Mouse (Mus musculus): Measurements from ENCODE around the gene Dlx3.

The Dlx3 gene

GRCm38 (mm10) chr11:95088286-95088685 lies 31.6 kb upstream of the Dlx3 start:
- DNase-seq (ENCODE audit: low spot score in 2 of 2), result no peak

GRCm38 (mm10) chr11:95088857-95089779 lies 30.8 kb upstream of the Dlx3 start:
- no peak for DNase-seq (ENCODE audit: low spot score in 2 of 2)

- no peak for DNase-seq (ENCODE audit: low spot score in 2 of 2)
Observed at GRCm38 (mm10) chr11:95093077-95093476, 26.8 kb upstream of the Dlx3 start.

DNA sequence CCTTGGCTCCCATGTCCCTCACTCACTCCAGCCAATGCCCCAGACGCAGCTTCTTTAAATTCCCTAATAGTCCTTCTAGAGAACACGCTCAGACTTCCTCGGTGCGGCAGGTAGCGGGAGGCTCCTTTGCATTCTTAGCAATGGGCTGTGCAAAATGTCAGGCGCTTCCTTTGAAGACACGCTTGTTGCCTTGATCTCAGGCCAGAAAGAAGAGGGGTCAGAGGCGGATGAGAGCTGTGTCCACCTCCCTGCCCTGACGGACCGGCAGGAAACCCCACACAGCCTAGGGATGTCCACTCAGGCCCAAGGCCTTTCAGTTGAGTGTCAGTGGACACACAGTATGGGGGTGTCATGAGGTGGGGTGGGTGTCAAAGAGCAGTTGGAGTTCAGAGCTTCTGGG lies 24.3 kb upstream of the Dlx3 start:
- no peak for DNase-seq (ENCODE audit: low spot score in 2 of 2)

DNA sequence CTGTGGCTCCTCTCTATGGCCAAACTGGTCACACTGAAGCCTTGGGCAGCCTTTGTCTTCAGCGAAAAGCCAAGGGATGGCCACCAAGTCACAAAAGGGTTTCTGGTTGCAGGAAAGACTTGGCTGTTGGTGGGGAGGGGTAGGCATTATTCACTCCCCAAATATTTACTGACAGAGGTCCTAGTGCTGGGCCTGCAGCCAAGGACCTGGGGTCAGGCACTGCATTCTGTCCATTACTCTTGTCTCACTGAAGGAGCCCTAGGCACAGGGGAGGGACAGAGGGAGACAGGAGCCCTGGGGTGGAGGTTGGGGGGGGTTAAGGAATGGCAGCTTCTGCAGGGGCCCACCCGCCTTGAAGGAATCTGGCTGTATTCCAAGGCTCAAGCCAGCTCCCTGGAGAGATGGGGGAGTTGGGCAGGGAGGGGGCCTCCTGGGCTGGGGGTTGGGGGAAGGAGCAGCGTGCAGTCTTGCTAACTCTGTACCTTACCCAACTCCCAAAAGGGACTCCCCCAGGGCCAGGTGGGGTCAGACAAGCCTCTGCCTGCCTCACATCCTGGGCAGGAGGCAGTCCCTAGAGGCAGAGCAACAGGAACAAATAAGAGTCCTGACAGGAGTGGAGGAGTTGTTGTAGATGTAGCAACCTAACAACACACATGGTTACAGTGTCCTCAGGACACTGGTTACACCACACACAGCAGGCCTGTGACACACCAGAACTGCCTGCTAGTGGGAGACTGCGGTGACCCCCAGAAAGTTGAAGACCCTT lies 23.1 kb upstream of the Dlx3 start:
- no peak for DNase-seq (ENCODE audit: low spot score in 2 of 2)

DNA sequence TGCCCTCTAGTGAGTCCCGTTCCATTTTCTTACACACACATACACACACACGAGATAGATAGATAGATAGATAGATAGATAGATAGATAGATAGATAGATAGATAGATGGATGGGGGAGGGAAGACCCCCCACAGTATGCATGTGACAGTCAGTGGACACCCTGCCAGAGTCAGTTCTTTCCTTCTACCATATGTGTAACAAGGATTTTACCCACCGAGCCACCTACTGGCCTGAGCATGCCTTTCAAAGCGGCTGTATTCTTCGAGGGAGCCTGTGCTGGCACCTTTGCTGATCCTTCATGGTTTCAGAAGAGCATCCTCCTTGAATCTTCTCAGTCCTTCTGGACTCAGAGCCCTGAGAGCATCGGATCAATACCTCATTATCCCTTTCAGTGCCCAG lies 22.0 kb upstream of the Dlx3 start:
- DNase-seq (ENCODE audit: low spot score in 2 of 2), result no peak

DNA sequence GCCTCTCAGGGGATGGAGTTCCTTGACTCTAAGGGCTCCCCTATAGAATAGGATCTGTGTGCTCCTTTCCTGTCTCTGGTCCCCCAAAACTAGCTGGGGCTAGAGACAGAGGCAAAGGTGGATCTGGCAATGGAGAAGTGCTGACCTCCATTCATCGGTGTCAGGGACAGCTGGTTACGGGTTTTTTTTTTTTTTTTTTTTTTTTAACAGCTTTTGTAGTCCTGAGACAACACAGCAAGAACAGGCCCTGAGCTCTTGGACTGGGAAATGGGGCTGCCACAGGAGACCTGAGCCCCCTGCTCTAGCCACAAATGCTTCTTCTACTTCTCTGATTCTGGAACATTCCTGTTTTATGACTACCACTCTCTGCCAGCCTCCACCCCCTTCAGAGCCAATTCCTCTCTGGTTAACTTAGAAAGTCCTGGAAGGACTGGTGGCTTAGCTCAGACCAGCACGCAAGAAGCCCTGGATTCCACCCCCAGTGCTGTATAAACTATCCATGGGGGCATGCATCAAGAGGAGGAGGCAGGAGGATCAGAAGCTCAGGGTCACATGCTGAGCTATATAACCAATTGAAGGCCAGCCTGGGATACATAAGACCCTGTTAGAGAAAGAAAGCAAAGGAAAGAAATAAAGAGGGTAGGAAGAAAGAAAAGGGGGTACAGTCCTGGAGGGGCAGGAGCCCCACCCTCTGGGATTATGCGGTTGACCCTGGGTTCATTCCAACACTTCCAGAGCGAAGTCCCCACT lies 21.4 kb upstream of the Dlx3 start:
- no peak for DNase-seq (ENCODE audit: low spot score in 2 of 2)

DNA sequence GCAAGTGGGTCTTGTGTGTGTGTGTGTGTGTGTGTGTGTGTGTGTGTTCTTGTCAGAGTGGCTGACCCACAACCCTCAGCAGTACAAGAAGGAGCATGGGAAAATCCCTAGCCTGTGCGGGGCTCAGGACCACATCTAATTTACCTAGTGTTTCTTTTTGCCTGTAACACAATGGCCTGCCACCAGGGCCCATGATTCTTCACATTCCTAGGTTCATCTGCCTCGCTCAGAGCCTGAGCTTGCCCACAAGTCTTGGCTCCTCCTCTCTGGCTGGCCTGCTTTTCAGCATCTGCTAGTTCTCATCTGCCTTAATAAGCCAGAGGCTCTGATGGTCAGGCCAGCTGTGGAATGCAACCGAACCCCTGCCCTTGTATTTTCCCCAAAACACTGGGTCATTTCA lies 19.5 kb upstream of the Dlx3 start:
- no peak for DNase-seq (ENCODE audit: low spot score in 2 of 2)

- no peak for DNase-seq (ENCODE audit: low spot score in 2 of 2)
Observed at GRCm38 (mm10) chr11:95101071-95101788, 18.7 kb upstream of the Dlx3 start.

DNA sequence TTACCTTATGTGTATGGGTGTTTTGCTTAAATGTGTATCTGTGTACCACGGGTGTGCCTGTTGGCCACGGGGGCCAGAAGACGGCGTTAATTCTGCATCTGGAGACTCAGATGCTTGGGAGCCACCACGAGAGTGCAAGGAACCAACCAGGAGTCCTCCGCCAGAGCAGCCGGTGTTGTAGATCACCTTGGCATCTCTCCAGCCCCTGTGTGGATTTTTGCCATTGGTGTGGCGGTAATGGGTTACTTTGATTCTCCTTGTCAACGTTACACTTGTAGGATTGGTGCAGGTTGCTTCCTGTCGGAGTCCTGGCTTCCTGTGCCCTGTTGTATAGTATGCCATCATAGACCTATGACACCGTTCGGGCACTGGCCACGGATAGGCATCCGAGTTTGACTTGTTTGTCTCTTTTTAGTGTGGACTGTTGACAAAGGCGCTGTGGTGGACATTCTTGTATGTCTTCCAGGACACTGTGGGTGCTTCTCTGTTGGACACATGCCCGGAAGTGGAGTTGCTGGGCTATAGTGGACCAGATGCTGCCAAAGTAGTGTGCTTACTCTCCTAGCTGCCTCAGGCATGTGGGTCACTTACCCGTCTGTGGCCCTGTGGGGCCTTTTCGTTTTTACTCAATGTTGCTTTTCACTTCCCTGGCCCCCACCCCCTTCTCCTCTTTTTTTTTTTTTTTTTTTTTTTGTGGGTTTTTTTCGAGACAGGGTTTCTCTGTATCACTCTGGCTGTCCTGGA lies 17.6 kb upstream of the Dlx3 start:
- no peak for DNase-seq (ENCODE audit: low spot score in 2 of 2)

GRCm38 (mm10) chr11:95104266-95104665 lies 15.7 kb upstream of the Dlx3 start:
- DNase-seq (ENCODE audit: low spot score in 2 of 2), result no peak

GRCm38 (mm10) chr11:95105274-95105874 lies 14.5 kb upstream of the Dlx3 start:
- DNase-seq (ENCODE audit: low spot score in 2 of 2), result no peak

- peak; percentile 32 to 71 for DNase-seq (ENCODE audit: low spot score in 2 of 2)
Observed at GRCm38 (mm10) chr11:95106440-95107236, 13.3 kb upstream of the Dlx3 start.

DNA sequence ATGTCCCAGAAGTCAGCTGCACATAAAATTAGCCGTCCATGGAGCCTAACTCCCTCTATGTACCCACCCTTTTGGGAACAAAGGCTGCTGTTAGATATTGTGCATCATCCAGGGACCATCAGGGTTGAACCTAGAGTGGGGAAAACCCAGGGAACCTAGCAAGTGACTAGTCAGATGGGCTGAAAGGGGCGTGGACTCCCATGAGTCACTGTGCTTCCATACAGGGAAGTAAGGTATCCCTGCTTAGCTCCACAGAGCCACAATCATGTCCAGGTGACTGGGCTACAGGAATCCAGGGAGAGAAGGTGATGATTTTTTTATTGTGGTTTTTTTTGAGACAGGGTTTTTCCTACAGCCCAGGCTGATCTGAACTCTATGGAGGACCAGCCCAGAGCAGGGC lies 10.9 kb upstream of the Dlx3 start:
- no peak for DNase-seq (ENCODE audit: low spot score in 2 of 2)

DNA sequence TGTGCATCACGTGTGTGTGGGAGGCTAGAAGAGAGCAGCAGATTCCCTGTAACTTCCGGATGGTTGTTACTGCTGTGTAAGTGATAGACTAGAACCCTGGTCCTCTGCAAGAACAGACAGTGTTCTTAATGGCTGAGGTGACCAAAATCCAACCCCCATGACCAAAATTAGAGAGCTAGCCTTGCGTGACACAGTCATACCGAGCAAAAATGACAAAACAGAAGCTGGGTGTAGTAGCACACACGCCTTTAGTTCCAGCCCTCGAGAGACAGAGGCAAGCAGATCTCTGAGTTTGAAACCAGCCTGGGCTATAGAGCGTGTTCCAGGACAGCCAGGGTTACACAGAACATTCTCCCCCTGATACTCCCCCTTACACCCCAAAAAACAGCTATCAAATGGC lies 9.8 kb upstream of the Dlx3 start:
- no peak for DNase-seq (ENCODE audit: low spot score in 2 of 2)

GRCm38 (mm10) chr11:95117030-95117429 lies 2.9 kb upstream of the Dlx3 start:
- DNase-seq (ENCODE audit: low spot score in 2 of 2), result peak in 1 of 2 experiments; percentile 50

- DNase-seq (ENCODE audit: low spot score in 2 of 2), result peak; percentile 46 to 82
Observed at GRCm38 (mm10) chr11:95118505-95118904, 1.4 kb upstream of the Dlx3 start.

GRCm38 (mm10) chr11:95120633-95121020 lies 708 bp downstream of the Dlx3 start:
- DNase-seq (ENCODE audit: low spot score in 2 of 2), result no peak
